Mouse (Mus musculus) gastrocnemius, postnatal 4 days (tissue): ENCODE measurements around the gene 4931428L18Rik. TPM values are rescaled to one million over a fixed set of nuclear protein-coding genes. Genes with fewer than 3 reads are reported as not detected.

ENCODE experiments used
- DNase-seq, 2 experiments: peaks; one replicate each; pipeline ENCODE4 v3.0.0; 2021 to 2022; ENCODE audit warnings: low spot score in 2 of 2, mixed read lengths in 2 of 2
- total RNA-seq, 2 experiments: library from RNA; stranded (reverse); gene quantifications; 2 replicates each; pipeline ENCODE4 v1.2.3; 2021

Gene 4931428L18Rik
- total RNA-seq, 2 experiments from 2014 or later = not detected

GRCm38 (mm10) chr1:31153793-31154349 is 68.6 kb downstream of the 4931428L18Rik start:
- peak in 1 of 2 experiments; percentile 21 for DNase-seq

- no peak for DNase-seq
These were observed 69.6 kb downstream of the 4931428L18Rik start for GRCm38 (mm10) chr1:31152799-31153426.

- no peak for DNase-seq
These were observed 71.9 kb downstream of the 4931428L18Rik start for GRCm38 (mm10) chr1:31150546-31150945.

- no peak for DNase-seq
These were observed 72.8 kb downstream of the 4931428L18Rik start for GRCm38 (mm10) chr1:31149671-31150070.

DNA sequence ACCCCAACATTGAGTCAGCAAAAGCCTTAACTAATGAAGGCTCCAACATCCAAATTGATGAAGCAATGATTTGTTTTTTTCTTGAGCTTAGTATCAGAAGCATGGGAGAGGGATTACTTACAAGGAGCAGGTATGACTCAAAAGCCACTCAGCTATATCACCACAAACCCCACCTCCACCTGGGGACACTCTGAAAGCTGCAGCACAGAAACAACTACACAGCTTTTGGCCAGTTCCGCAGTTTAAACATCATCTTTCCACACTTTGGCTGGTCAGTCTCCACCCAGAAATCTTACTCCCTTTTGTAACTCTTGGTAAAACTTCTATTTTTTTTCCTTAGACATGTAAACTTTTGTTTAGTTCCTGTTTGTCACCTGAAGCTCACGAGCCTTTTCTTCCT is 78.9 kb downstream of the 4931428L18Rik start:
- no peak for DNase-seq

DNA sequence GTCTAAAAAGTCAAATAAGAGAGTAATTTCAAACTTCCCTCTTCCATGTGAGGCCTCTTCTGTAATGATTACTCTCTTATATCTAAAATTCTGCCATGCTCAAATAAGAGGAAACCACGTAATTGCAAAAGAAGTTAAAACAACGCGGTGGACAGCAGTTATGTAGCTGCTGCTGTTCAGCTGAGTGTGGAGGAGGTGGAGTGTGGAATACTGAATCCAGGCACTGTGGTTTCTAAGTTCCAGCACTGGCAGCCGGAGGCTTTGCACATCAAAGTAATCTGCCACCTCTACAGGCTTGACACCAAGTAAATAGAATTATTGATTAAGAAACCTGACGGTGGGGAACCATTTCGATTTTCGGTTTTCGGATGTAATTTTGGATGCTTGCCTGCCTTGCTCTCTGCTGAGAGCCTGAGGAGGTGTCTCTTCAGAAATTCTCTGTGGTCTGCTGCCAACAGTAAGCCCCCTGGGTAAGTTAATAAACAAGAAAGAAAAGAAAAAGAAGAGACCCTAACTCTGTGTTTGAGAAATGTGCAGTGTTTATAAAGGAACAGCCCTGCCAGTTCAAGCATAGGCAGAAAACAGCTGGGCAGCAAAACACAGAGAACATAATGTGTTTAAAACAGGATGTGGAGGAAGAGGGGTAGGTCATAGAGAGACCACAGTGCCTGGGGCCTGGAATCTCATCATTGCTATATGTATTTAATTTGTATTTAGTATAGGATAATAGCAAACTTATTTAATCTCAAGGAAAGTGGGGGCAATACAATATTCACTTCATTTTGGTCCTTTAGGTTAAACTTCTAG is 80.0 kb downstream of the 4931428L18Rik start:
- no peak for DNase-seq

DNA sequence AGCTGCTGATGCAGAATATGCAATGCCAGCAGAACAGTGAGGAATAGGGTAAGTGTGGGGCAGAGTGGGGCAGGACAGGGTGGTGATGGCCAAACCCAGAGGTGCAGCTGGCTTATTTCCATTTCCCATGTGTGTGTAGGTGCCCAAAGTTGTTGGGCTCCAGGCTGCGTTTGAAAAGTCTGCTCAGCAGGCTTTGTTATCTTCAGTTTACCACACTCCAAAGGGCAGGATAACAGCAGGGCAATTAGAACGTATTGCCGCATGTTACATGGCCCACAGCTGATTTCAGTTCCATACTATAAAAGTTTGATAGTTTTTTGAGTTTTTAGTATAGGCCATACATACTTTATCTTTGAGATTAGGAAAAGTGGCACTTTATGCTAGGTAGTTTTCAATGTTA is 84.1 kb downstream of the 4931428L18Rik start:
- DNase-seq = no peak

DNA sequence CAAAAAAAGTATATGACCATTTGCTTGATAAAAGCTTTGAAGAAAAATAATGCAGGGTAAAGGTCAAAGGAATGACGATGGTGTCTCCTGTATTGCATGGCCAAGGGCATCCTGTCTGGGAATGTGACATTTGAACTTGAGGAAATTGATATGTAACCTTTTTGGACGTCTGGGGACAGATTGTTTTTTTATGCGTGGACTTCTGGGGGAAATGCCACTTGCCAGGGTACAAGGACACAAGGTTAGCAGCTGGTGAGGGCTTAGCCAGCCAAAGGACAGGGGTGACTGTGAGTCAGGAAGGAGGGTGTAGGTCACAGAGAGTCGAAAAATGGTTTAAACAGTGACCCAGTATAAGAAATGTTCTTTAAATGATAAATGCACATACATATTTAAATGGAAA is 109.0 kb downstream of the 4931428L18Rik start:
- no peak for DNase-seq

DNA sequence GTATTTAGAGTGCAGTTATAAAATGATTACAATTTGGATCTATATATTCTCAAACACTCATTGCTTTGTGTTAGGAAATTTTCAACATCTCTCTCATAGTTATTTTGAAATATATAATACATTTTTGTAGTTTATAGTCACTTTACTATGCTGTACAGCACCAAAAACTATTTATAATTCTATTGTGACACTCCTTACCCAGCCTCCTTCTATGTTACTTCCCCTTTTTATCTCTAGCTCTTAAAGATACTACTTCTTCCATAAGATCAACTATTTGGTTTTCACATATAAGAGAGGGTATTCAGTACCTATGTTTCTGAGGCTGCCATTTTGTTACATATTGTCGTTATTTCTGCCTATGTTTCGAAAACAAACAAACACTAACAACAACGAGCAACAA is 114.5 kb downstream of the 4931428L18Rik start:
- no peak for DNase-seq

GRCm38 (mm10) chr1:31102863-31103657 is 119.4 kb downstream of the 4931428L18Rik start:
- peak in 1 of 2 experiments; percentile 22 for DNase-seq

GRCm38 (mm10) chr1:31102280-31102679 is 120.2 kb downstream of the 4931428L18Rik start:
- no peak for DNase-seq

DNA sequence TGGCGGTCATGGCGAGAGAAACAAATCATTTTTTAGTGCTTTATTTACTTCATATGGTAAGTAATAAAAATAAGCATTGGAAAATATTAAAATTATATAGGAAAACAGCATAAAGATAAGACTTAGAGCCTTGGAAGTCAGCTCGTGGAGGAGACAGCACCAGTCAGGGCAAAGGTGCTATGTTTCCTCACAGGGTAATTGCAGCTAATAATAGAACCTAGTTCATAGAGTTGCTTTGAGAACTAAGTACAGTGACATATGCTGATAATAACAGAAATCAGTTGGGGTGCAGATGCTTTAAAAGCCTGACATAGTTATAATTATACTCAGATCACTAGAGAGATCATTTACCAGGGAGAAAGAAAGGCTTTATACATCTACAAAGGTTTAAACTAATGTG is 125.3 kb downstream of the 4931428L18Rik start:
- no peak for DNase-seq

- no peak for DNase-seq
These were observed 126.1 kb downstream of the 4931428L18Rik start for GRCm38 (mm10) chr1:31096466-31096793.

GRCm38 (mm10) chr1:31095706-31096465 is 126.6 kb downstream of the 4931428L18Rik start:
- DNase-seq = no peak

DNA sequence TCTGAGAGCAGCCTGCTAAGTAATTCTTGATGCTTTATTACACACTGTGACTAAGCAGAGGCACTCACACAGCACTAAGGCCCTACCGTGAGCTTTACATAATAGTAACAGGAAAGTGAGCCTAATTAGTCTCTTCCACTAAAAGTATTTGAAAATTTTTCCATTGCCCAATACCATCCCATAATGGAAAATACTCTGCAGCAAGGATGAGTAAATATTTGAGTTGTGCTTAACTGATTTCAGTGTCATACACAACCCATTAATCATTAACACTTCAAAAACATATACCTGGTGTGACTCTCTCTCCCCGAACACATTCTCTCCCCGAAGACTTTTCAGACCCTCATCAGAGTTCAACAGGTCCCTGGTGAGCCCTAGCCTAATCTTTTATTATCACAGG is 127.7 kb downstream of the 4931428L18Rik start:
- no peak for DNase-seq

- DNase-seq = no peak
These were observed 128.5 kb downstream of the 4931428L18Rik start for GRCm38 (mm10) chr1:31093939-31094338.

GRCm38 (mm10) chr1:31088686-31089085 is 133.8 kb downstream of the 4931428L18Rik start:
- DNase-seq = no peak

GRCm38 (mm10) chr1:31072523-31073370 is 149.7 kb downstream of the 4931428L18Rik start:
- no peak for DNase-seq

DNA sequence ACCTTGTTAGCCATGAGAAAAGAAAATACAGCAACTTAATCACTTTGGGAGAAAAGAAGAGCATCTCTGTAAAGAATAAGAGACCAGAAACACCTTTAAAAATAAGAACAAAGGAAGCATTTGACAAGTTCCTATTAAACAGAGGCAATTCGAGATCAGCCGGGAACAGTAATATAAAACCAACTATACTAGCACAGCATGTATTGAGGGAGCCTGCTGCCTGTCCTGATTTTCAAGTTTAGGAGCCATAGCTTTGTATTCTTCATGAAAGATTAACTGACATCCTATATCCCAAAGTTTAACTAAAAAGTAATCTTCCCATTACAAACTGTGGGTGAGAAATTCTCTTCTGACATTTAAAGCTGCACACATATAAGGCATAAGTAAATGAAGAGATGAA is 151.3 kb downstream of the 4931428L18Rik start:
- DNase-seq = no peak
